Mouse (Mus musculus) thymus, adult 2 months (tissue): ENCODE results near the gene Synpo2l. TPM values are rescaled to one million over a fixed set of nuclear protein-coding genes. Genes with fewer than 3 reads are reported as not detected.

ENCODE experiments used
- DNase-seq: peaks from one replicate; pipeline ENCODE4 v3.0.0; 2021
- H3K27ac ChIP-seq: fragments of 200-500 bp; 2 replicates; pipeline ENCODE4 v1.5.1; 2012; ENCODE audit warnings: low read length, control low read depth; ENCODE audit not compliant: control insufficient read depth, insufficient read depth
- H3K27me3 ChIP-seq: fragments of 200-500 bp; 2 replicates; pipeline ENCODE4 v1.6.1; 2012; ENCODE audit warnings: mild to moderate bottlenecking, low read length, moderate library complexity, mixed read lengths; ENCODE audit not compliant: control insufficient read depth, insufficient read depth
- H3K36me3 ChIP-seq: fragments of 200-500 bp; 2 replicates; pipeline ENCODE4 v1.6.1; 2012; ENCODE audit warnings: mild to moderate bottlenecking, low read length, moderate library complexity; ENCODE audit not compliant: control insufficient read depth, insufficient read depth
- H3K4me1 ChIP-seq: fragments of 200-500 bp; replicated peaks from 2 replicates; pipeline ENCODE4 v1.6.1; 2012; ENCODE audit warnings: low read length; ENCODE audit not compliant: control insufficient read depth, insufficient read depth
- H3K4me3 ChIP-seq: fragments of 200-500 bp; 2 replicates; pipeline ENCODE4 v1.5.1; 2012; ENCODE audit warnings: mild to moderate bottlenecking, low read length, control low read depth, moderate library complexity; ENCODE audit not compliant: control insufficient read depth, insufficient read depth
- CTCF ChIP-seq: fragments of 200-500 bp; IDR thresholded peaks from 2 replicates; pipeline ENCODE4 v1.5.1; 2012; ENCODE audit warnings: mild to moderate bottlenecking, control low read depth, low read length, moderate library complexity, borderline replicate concordance; ENCODE audit not compliant: control insufficient read depth, poor library complexity, insufficient read depth; ENCODE audit errors: extremely low read depth
- POLR2A ChIP-seq: fragments of 200-500 bp; IDR thresholded peaks from 2 replicates; pipeline ENCODE4 v1.6.1; 2012; ENCODE audit warnings: mild to moderate bottlenecking, low read length, control low read depth, moderate library complexity; ENCODE audit not compliant: control insufficient read depth, poor library complexity, insufficient read depth; ENCODE audit errors: extremely low read depth
- WGBS: fragments of 180-500 bp; shearing (Covaris S2); methylation state at CpG from one replicate; pipeline ENCODE4 v1.1.7; 2018; 5-methylcytosine and 5-hydroxymethylcytosine counted together
- polyA plus RNA-seq: library from polyadenylated mRNA; depleted of rRNA; stranded (reverse); fragments of >200 nt; gene quantifications from 2 replicates; pipeline ENCODE4 v1.2.3, GENCODE M21; 2012

Synpo2l gene
- polyA plus RNA-seq, 1 experiment, result 2.8 TPM

GRCm38 (mm10) chr14:20694884-20695760 is 27.0 kb upstream of the Synpo2l start, which contains the start of gene Fut11:
TSS of gene Fut11 (plus strand) at chr14:20694968.
- DNase-seq, result peak; percentile 79
- H3K27ac ChIP-seq, result peak within 1 kb of the TSS; percentile 68
- peak within 1 kb of the TSS; percentile 69 for H3K4me3 ChIP-seq
- no peaks in the 10 kb centered on the region for H3K27me3 ChIP-seq
- TF ChIP-seq POLR2A (0 out of 2 replicates have a peak, but pooled peaks have one; percentile 46), CTCF (0 out of 2 replicates have a peak, but pooled peaks have one; percentile 31)
- H3K36me3 ChIP-seq, result peaks cover 36% of the 10 kb centered on the region
- under 1% methylated on average over 111 of the region's 111 CpGs for WGBS
- peaks cover 16% of the 10 kb centered on the region for H3K4me1 ChIP-seq

GRCm38 (mm10) chr14:20694185-20694883 is 26.2 kb upstream of the Synpo2l start:
- WGBS, result 57% methylated on average over 13 of the region's 13 CpGs
- TF ChIP-seq CTCF (no peak), POLR2A (no peak)
- no peak for DNase-seq
- H3K27me3 ChIP-seq, result no peaks in the 10 kb centered on the region
- peaks cover 16% of the 10 kb centered on the region for H3K4me1 ChIP-seq
- peak overlapping the region; percentile 35 for H3K27ac ChIP-seq
- peak overlapping the region; percentile 69 for H3K4me3 ChIP-seq
- H3K36me3 ChIP-seq, result peaks cover 44% of the 10 kb centered on the region

- WGBS, result 93% methylated on average over 10 of the region's 10 CpGs
- H3K27me3 ChIP-seq, result no peaks in the 10 kb centered on the region
- TF ChIP-seq POLR2A, result no peak
- TF ChIP-seq CTCF, result no peak
- DNase-seq, result no peak
- H3K36me3 ChIP-seq, result peaks cover 51% of the 10 kb centered on the region
- no peak overlapping the region for H3K4me3 ChIP-seq
- H3K4me1 ChIP-seq, result peaks cover 16% of the 10 kb centered on the region
- H3K27ac ChIP-seq, result no peak overlapping the region
Observed at GRCm38 (mm10) chr14:20693589-20694101, 25.5 kb upstream of the Synpo2l start.

GRCm38 (mm10) chr14:20691772-20692171 is 23.6 kb upstream of the Synpo2l start:
- Histone ChIP-seq H3K4me3 (no peak overlapping the region), H3K4me1 (peaks cover 14% of the 10 kb centered on the region), H3K27me3 (no peaks in the 10 kb centered on the region), H3K36me3 (peaks cover 70% of the 10 kb centered on the region), H3K27ac (no peak overlapping the region)
- WGBS, result 95% methylated on average over 6 of the region's 6 CpGs
- DNase-seq, result no peak
- TF ChIP-seq POLR2A (no peak), CTCF (no peak)

GRCm38 (mm10) chr14:20689009-20689408 is 20.9 kb upstream of the Synpo2l start:
- peaks cover 95% of the 10 kb centered on the region for H3K36me3 ChIP-seq
- 96% methylated on average over 2 of the region's 2 CpGs for WGBS
- H3K27me3 ChIP-seq, result no peaks in the 10 kb centered on the region

GRCm38 (mm10) chr14:20686576-20686975 is 18.4 kb upstream of the Synpo2l start:
- H3K36me3 ChIP-seq, result peaks cover 85% of the 10 kb centered on the region
- peaks cover 14% of the 10 kb centered on the region for H3K4me1 ChIP-seq
- no peak overlapping the region for H3K4me3 ChIP-seq
- DNase-seq, result no peak
- WGBS, result over 99% methylated on average over 3 of the region's 3 CpGs
- TF ChIP-seq CTCF (no peak), POLR2A (no peak)
- no peaks in the 10 kb centered on the region for H3K27me3 ChIP-seq
- H3K27ac ChIP-seq, result no peak overlapping the region

More at GRCm38 (mm10) chr14:20689009-20689408, 20.9 kb upstream of the Synpo2l start:
- no peak for TF ChIP-seq CTCF
- TF ChIP-seq POLR2A, result no peak
- Histone ChIP-seq H3K4me3 (no peak overlapping the region), H3K27ac (no peak overlapping the region), H3K4me1 (no peaks in the 10 kb centered on the region)
- no peak for DNase-seq
